Mouse (Mus musculus) macrophage (primary cell): ENCODE data around the gene Skap1. TPM values are rescaled to one million over a fixed set of nuclear protein-coding genes. Genes with fewer than 3 reads are reported as not detected.

Source experiments
- H3K27ac ChIP-seq: fragments of 350-480 bp; formaldehyde crosslinking; 2 replicates; pipeline ENCODE4 v1.9.0; 2021
- H3K36me3 ChIP-seq: fragments of 350-480 bp; formaldehyde crosslinking; 2 replicates; pipeline ENCODE4 v1.9.0; 2021; ENCODE audit errors: inconsistent target
- H3K4me3 ChIP-seq: fragments of 350-480 bp; formaldehyde crosslinking; 2 replicates; pipeline ENCODE4 v1.9.0; 2021; ENCODE audit errors: inconsistent target
- H3K79me2 ChIP-seq: fragments of 350-480 bp; formaldehyde crosslinking; 2 replicates; pipeline ENCODE4 v1.9.0; 2021; ENCODE audit errors: inconsistent target
- WGBS: methylation state at CpG from one replicate; pipeline ENCODE4 v1.1.7; 2026; ENCODE audit warnings: inconsistent platforms; ENCODE audit not compliant: missing documents; 5-methylcytosine and 5-hydroxymethylcytosine counted together
- polyA plus RNA-seq: library from polyadenylated mRNA; stranded (reverse); fragments of 250-400 nt; gene quantifications from 3 replicates; pipeline ENCODE4 v1.2.4, GENCODE M21; 2018; ENCODE audit warnings: inconsistent platforms

Skap1 gene
- polyA plus RNA-seq, 1 experiment from 2014 or later, result 0.14 TPM

DNA sequence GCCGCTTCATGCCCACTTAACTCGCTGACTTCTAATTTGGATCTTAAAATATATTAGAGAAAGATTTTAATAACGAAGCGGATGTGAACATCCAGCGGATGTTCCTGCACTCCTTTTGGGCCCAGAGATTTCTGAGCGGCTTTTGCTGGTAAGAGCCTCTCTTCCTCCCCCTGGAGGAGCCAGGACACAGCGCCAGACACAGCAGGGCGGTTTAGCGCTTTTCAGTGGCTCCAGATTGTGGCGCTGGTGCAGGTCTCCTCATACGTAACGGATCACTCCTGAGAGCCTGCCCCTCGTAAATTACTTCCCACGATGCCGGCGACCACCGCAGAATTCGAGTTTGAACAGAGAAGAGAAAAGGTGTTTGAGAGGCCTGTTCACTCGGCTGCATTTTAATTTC, 271.5 kb downstream of the Skap1 start:
- 9% methylated on average over 19 of the region's 19 CpGs for WGBS
- Histone ChIP-seq H3K27ac (no peak overlapping the region), H3K79me2 (no peaks in the 10 kb centered on the region), H3K4me3 (no peak overlapping the region), H3K36me3 (no peaks in the 10 kb centered on the region)

DNA sequence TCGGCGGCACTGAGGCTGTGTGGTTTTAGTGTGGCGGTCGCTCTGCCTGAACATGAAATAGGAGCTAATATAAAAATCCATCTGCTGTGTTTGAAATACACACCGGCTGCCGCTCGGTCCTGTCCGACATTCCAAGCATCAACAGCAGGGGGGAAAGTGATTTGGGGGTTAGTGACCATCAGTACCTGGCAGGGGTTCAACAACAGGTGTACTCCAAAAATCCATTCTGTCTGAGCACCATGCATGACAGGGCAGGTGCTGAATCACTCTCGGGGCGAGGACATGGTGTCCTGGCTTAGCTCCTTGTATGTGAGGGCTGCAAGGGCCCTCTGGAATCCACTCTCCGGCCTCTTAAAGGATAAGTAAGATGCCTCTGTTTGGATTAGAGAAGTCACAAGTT, 272.0 kb downstream of the Skap1 start:
- 45% methylated on average over 11 of the region's 11 CpGs for WGBS

DNA sequence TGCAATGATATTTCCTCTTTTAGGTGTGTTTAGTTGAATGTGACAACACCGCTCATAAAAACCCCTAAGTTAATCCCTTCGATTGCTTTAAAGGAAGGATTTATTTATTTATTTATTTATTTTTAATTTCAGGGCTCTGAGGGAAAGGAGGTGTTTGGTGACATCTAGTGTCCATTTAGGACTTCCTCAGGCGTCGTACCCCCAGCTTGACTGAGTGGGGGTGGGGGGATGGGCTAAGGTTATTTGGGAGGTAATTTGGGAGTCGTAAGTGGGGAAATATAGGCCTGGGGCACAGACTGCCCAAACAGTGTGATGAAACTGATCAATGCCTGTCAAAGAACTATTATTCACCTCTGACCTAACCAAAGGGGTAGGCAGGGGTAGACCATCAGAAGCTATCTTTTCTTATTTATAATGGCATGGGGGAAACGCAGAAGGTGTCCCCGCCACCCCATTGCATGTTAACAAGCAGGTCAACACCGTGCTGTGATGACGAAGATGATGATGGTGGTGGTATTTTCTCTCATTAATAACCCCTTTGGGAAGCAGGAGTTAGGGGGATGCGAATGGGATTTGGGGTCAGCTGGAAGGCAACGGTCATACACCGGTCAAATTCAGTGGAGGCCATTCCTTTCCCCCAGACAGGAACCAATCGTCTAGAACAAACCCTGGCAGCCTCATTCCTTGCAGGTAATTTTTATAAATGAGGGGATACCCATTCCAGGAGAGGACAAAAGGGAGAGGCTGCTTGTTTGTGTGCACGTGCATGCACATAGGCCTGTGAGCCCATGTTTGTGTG, 273.5 kb downstream of the Skap1 start:
- 80% methylated on average over 14 of the region's 14 CpGs for WGBS
- Histone ChIP-seq H3K36me3 (no peaks in the 10 kb centered on the region), H3K79me2 (no peaks in the 10 kb centered on the region), H3K4me3 (no peak overlapping the region), H3K27ac (no peak overlapping the region)

More for the DNA sequence above, 272.0 kb downstream of the Skap1 start:
- Histone ChIP-seq H3K36me3 (no peaks in the 10 kb centered on the region), H3K27ac (no peak overlapping the region), H3K79me2 (no peaks in the 10 kb centered on the region), H3K4me3 (no peak overlapping the region)

DNA sequence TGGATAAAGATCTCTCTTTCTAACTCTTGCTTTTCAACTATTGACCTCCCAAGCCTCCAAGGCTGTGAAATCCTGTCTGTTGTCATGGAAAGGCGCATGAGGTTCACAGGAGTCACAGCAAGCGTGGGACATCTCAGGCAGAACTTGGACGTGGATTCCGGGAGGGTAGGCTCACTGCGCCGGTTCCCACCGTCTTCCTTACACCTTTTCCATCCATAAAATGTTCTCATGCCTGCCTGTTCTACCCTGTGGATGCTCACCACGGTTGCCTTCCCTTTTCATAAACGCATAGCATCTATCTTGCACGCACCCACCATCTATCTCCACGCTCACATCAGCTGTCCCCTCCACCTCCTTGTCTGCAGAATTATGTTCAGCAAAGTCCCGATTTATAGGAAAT, 276.4 kb downstream of the Skap1 start:
- no peak overlapping the region for H3K27ac ChIP-seq
- H3K79me2 ChIP-seq, result no peaks in the 10 kb centered on the region
- 89% methylated on average over 12 of the region's 12 CpGs for WGBS
- no peak overlapping the region for H3K4me3 ChIP-seq
- no peaks in the 10 kb centered on the region for H3K36me3 ChIP-seq

DNA sequence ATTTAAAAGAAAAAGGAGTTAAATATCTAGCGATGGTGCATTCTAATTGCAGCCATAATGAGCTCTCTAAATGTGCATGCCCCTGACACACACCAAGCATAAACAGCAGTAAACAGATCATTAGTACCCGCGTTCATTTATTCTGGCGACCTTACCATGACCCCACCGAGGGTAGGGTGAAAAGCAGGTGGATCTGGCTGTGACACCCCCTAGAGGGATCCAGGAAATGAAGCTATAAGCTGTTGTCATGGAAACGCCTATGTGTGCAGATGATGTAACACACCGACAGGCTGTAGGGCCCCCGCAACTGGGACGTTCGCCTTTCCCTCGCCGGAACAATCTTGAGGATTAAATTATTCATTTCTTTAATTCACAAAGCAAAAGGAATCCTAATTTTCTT, 277.6 kb downstream of the Skap1 start:
- Histone ChIP-seq H3K36me3 (no peaks in the 10 kb centered on the region), H3K4me3 (no peak overlapping the region), H3K79me2 (no peaks in the 10 kb centered on the region), H3K27ac (no peak overlapping the region)
- 39% methylated on average over 12 of the region's 12 CpGs for whole genome bisulfite sequencing

DNA sequence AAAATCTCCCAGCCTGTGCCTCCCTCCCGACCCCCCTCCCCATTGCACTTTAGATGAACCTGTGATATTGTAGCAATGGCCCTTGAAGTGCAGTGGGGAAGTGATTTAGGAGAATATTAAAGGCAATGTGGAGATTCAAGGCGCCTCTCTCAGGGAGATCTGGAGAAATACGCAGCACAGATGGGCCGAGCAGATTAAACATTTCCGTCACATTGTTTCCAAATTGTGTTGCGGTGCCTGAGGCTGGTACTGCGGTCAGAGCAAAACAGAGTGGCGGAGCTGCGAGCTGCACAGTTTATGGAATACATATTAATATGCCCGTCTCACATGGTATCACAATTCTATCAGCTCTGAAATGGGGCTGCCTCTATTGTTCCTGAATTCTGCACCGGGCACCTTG, 278.6 kb downstream of the Skap1 start:
- Histone ChIP-seq H3K4me3 (no peak overlapping the region), H3K27ac (no peak overlapping the region), H3K36me3 (no peaks in the 10 kb centered on the region), H3K79me2 (no peaks in the 10 kb centered on the region)
- WGBS, result 28% methylated on average over 11 of the region's 11 CpGs

DNA sequence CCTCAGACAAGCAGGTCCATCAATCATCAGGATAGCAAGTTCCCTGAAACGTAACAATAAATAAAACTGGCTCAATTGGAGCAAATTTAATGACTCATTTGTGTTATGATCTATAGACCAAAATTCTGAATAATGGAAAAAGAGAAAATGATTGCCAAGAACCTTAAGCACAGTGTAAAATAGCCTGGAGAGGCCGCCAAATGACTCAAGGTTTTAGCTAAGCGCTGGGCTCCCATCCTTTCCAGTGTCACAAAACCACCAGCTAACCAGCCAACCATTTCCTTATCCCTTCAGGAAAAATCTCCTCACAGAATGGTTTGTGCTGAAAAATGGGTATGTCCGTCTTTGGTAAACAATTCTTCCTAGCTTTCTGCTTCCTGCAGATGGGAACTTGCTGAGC, 279.5 kb downstream of the Skap1 start:
- 82% methylated on average over 4 of the region's 4 CpGs for WGBS

DNA sequence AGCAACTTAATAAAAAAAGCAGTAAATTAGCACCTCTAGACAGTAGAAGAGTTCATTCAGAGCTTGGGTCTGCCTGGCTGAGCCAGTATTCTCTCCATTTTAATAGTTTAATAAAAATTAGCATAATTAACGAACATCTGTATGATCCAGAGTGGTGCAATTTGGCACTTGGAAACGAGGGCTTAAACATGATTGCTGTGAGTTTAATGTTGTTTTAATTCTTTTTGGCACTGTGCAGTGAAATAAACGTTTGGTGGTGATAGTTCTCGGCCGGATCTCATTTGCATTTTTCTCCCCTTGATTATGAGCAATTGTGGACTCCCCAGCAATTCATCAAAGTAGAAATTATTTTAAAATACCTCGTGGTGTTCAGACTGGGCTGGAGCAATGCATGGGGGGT, 282.3 kb downstream of the Skap1 start:
- WGBS, result 83% methylated on average over 6 of the region's 6 CpGs
- no peaks in the 10 kb centered on the region for H3K36me3 ChIP-seq
- H3K4me3 ChIP-seq, result no peak overlapping the region
- H3K27ac ChIP-seq, result no peak overlapping the region
- no peaks in the 10 kb centered on the region for H3K79me2 ChIP-seq

More for the DNA sequence above, 279.5 kb downstream of the Skap1 start:
- H3K79me2 ChIP-seq, result no peaks in the 10 kb centered on the region
- H3K36me3 ChIP-seq, result no peaks in the 10 kb centered on the region
- H3K4me3 ChIP-seq, result no peak overlapping the region
- H3K27ac ChIP-seq, result no peak overlapping the region

DNA sequence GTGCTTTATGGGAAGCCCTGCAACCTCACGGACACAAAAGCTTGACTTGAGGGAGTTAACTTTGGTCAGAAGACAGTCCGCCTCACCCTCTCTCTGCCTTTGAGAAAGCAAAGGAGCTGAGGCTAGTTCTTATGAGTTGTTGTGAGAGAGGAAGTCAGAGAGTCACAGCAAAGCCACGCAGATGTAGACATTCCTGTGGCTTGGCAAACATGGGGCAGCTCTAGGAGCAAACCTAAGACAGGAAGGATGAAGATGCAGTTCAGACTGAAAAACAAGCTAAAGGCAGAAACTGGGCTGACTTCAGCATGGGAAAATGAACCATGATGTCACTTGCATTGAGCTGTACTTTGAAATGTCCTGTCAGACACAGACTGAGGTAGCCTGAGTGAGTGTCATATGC, 283.2 kb downstream of the Skap1 start:
- no peaks in the 10 kb centered on the region for H3K79me2 ChIP-seq
- no peak overlapping the region for H3K4me3 ChIP-seq
- no peak overlapping the region for H3K27ac ChIP-seq
- 40% methylated on average over 3 of the region's 3 CpGs for WGBS
- H3K36me3 ChIP-seq, result no peaks in the 10 kb centered on the region

DNA sequence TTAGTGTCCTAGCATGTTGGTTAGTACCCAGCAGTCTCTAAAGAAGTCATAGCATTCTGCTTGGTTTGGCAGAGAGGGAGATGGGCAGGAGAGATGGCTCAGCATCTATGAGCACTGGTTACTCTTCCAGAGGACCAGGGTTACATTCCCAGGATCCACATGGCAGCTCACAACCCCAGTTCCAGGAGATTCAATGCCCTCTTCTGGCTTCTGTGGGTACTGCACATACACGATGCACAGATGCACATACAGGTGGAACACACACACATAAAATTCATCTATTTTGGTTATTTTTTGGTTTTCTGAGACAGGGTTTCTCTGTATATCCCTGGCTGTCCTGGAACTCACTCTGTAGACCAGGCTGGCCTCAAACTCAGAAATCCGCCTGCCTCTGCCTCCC, 290.9 kb downstream of the Skap1 start:
- H3K79me2 ChIP-seq, result no peaks in the 10 kb centered on the region
- H3K27ac ChIP-seq, result no peak overlapping the region
- no peaks in the 10 kb centered on the region for H3K36me3 ChIP-seq
- no peak overlapping the region for H3K4me3 ChIP-seq
- WGBS, result 92% methylated on average over 2 of the region's 2 CpGs

DNA sequence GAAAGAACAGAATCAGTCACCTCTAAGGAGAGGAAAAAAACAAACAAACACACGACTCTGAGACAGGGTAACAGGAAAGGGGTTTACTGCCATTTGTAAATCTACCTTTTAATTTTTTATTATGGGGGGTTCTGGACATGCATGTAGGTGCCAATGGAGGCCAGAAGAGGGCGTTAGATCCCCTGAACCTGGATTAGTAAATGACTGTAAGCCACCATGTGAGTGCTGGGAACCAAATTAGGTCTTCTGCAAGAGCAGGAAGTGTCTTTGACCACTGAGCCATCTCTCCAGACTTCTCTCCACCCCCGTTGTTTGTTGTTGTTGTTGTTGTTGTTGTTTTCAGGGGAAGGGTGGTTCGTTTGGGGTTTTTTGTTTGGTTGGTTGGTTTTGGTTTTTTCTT, 293.0 kb downstream of the Skap1 start:
- Histone ChIP-seq H3K27ac (no peak overlapping the region), H3K4me3 (no peak overlapping the region), H3K36me3 (no peaks in the 10 kb centered on the region), H3K79me2 (no peaks in the 10 kb centered on the region)
- WGBS, result 72% methylated on average over 4 of the region's 4 CpGs

DNA sequence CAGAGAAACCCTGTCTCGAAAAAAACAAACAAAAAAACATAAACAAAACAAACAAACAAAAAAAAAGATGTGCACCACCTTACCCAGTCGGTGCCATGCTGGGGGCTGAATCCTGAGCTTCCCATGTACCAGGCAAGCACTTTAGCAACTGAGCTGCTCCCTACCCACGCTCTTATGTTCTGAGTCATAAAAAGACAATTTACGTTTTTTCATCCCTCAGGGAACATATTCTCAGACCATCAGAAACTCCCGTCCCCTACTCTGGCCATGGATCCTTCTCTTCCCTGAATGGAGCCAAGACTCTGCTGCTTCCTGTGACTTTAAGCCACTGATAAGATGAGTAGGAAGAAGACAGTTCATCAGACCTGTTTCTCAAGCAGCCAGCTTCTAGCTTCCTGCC, 294.0 kb downstream of the Skap1 start:
- Histone ChIP-seq H3K36me3 (no peaks in the 10 kb centered on the region), H3K27ac (no peak overlapping the region), H3K79me2 (no peaks in the 10 kb centered on the region), H3K4me3 (no peak overlapping the region)
- WGBS, result 83% methylated on average over 5 of the region's 5 CpGs

DNA sequence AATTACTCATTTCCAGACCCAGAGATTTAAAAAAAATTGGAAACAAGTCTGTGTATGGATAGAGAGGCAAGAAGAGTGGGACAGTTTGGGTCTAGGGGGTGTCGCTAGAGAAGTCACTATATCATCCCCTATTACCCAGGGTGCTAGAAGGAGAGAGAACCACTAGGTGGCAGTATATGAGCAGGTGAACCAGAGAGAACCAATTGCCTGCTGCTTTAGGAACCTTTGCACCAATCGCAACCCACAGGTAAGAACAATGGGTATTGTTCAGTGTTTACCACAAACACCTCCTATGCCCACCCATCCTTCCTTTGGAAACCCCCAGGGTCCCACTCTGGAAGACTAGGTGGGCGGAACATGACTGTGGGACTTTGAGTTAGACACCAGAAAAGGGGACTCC, 295.6 kb downstream of the Skap1 start:
- no peaks in the 10 kb centered on the region for H3K36me3 ChIP-seq
- 34% methylated on average over 3 of the region's 3 CpGs for WGBS
- no peak overlapping the region for H3K4me3 ChIP-seq

DNA sequence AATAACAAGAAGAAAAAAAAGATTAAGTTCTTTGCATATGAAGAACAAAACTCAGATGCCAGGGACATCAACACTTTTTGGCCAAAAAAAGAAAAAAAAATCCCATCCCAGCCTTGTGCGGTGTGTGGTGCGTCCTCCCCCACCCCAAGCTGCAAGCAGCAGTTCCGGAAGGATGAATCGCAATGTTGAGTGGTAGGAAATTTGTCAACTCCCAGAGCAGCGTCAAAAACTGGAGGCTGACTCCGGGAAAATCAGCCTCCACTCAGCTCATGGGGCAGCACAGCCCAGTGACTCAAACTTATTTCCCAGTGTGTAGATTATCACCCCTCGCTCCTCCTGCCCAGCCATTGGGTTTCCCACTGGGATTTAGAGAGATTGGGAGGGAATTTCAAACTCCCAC, 297.6 kb downstream of the Skap1 start:
- Histone ChIP-seq H3K27ac (no peak overlapping the region), H3K36me3 (no peaks in the 10 kb centered on the region), H3K79me2 (no peaks in the 10 kb centered on the region), H3K4me3 (no peak overlapping the region)
- WGBS, result 85% methylated on average over 7 of the region's 7 CpGs

More for the DNA sequence above, 295.6 kb downstream of the Skap1 start:
- no peaks in the 10 kb centered on the region for H3K79me2 ChIP-seq
- H3K27ac ChIP-seq, result no peak overlapping the region

DNA sequence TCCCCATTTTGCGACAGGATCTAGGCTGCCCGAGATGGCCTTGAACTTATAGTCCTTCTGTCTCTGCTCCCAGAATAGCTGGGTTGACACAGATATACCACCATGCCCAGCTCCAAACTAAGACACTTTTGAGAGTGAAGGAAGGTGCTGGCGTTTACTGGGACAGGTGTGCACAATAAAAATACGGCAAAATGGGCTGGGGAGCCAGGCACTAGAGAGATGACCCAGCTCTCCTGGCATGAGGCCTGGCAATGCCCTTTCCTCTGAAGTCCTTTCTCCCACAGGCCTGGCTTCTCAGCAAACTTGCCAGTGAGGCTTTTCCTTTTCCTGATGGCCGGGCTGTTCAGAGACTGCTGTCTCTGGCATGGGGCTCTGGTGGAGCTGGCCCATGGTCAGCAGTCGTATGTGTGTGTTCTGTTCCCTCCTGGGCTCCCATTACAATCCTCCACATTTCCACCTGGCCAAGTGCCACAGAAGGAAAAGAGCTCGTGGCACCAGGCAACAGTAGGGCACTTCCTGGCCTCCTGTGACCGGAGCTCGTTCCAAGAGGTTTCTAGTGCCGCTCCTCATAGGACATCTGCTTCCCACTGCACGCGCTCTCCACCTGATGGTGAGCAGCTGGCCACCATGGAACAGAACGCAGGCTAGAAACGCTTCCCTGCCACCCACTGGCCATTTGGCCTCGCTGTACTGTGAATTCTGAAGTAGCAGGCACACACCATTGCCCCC, 298.5 kb downstream of the Skap1 start:
- no peaks in the 10 kb centered on the region for H3K79me2 ChIP-seq
- no peak overlapping the region for H3K4me3 ChIP-seq
- H3K36me3 ChIP-seq, result no peaks in the 10 kb centered on the region
- no peak overlapping the region for H3K27ac ChIP-seq
- whole genome bisulfite sequencing, result 91% methylated on average over 15 of the region's 15 CpGs
